Comparison of ENCODE assay signal across 8 mouse cellular contexts in the genomic region with DNA sequence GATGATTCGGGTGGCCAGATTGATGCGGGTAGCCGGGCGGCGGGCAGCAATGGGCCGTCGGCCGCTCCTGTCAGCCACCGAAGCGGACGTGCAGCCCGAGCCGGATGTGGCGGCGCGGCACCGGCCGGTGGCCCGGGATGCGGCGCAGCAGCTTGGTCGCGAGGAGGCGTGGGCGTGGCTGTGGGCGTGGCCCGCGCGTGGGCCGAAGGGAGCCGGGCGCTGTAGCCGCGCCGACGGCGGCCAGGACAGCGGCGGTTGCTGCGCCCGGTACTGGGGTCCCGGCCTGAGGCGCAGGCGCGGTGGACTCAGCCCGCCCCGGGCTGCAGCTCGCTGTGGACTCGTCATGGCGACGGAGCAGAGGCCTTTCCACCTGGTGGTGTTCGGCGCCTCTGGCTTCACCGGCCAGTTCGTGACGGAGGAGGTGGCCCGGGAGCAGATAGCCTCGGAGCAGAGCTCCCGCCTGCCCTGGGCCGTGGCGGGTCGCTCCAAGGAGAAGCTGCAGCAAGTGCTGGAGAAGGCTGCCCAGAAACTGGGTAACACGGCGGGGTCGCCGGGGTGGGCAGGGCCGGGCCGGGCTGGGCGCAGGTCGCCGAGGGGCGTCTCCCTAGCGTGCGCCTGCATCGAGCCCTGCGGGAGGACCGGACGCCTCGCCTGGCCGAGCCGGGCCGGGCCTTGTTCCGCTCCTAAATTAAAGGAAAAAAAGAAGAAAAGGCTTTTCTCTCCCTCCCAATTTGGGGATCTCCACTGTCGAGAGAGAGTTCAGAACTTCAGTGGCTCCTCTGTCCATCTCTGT. TPM values are rescaled to one million over a fixed set of nuclear protein-coding genes. Genes with fewer than 3 reads are reported as not detected.
DNase-seq lines count a peak whose midpoint lies in the region; ATAC-seq and TF ChIP-seq lines count a peak whose summit lies in the region.

TSS of gene Sccpdh (plus strand) at position 198 of the 793 bp plus-strand sequence.

- peak within 1 kb of the TSS; percentile 71 for H3K9ac ChIP-seq in forebrain, embryonic 15.5 days (replicated peaks)
- peak within 1 kb of the TSS; percentile 55 for H3K9ac ChIP-seq in liver, embryonic 16.5 days (ENCODE audit: low read depth, low read length)
- H3K9ac ChIP-seq in neural tube, embryonic 12.5 days = peak within 1 kb of the TSS; percentile 91
- H3K9ac ChIP-seq in stomach, postnatal 0 days (ENCODE audit: low read length) = peak within 1 kb of the TSS; percentile 80

- no peak for TF ChIP-seq EP300 in stomach, postnatal 0 days (optimal IDR thresholded peaks at IDR 0.05)

- peak; percentile 67 for DNase-seq in ES-CJ7 (ENCODE audit: low read depth, low spot score)
- DNase-seq in cerebellum, adult 11 months = peak; percentile 80
- peak; percentile 93 for DNase-seq in heart, postnatal 14 days
- no peak for DNase-seq in large intestine, adult 2 months (ENCODE audit: low read depth, low spot score)
- DNase-seq in stomach, postnatal 0 days (ENCODE audit: low spot score) = peak; percentile 90

- intact Hi-C loops in heart, postnatal 14 days (cut with DNase I) = no loop called here

- TF ChIP-seq CTCF in stomach, postnatal 0 days (IDR thresholded peaks at IDR 0.05; ENCODE audit: low read depth) = peak; percentile 10; the same call in 1 of the 2 replicates

- peak within 1 kb of the TSS; percentile 77 for H3K27ac ChIP-seq in forebrain, embryonic 15.5 days (replicated peaks)
- H3K27ac ChIP-seq in liver, embryonic 16.5 days (ENCODE audit: low read length) = no peak within 1 kb of the TSS
- peak within 1 kb of the TSS; percentile 61 for H3K27ac ChIP-seq in neural tube, embryonic 12.5 days
- peak within 1 kb of the TSS; percentile 80 for H3K27ac ChIP-seq in stomach, postnatal 0 days (replicated peaks)

- WGBS in forebrain, embryonic 15.5 days = under 1% methylated on average over 79 of the region's 84 CpGs
- under 1% methylated on average over 84 of the region's 84 CpGs for WGBS in large intestine, adult 2 months
- under 1% methylated on average over 76 of the region's 84 CpGs for WGBS in liver, embryonic 16.5 days (ENCODE audit: insufficient replicate concordance)
- under 1% methylated on average over 84 of the region's 84 CpGs for WGBS in neural tube, embryonic 12.5 days
- under 1% methylated on average over 54 of the region's 84 CpGs for WGBS in stomach, postnatal 0 days

- ATAC-seq in forebrain, embryonic 15.5 days (replicated peaks) = peak; percentile 98
- ATAC-seq in liver, embryonic 16.5 days (ENCODE audit: low read depth) = peak; percentile 87
- peak; percentile 93 for ATAC-seq in neural tube, embryonic 12.5 days (ENCODE audit: low FRiP score, low read depth)
- peak; percentile 95 for ATAC-seq in stomach, postnatal 0 days (ENCODE audit: low FRiP score, low TSS enrichment)

- H3K4me3 ChIP-seq in forebrain, embryonic 15.5 days = peak within 1 kb of the TSS; percentile 88
- H3K4me3 ChIP-seq in liver, embryonic 16.5 days (ENCODE audit: low read depth, low read length) = peak within 1 kb of the TSS; percentile 67
- H3K4me3 ChIP-seq in neural tube, embryonic 12.5 days = peak within 1 kb of the TSS; percentile 85
- H3K4me3 ChIP-seq in stomach, postnatal 0 days (ENCODE audit: low read depth, low read length) = peak within 1 kb of the TSS; percentile 84

- H3K9me3 ChIP-seq in forebrain, embryonic 15.5 days = no peaks in the 10 kb centered on the region
- no peaks in the 10 kb centered on the region for H3K9me3 ChIP-seq in liver, embryonic 16.5 days (replicated peaks; ENCODE audit: control insufficient read depth, low read length)
- no peaks in the 10 kb centered on the region for H3K9me3 ChIP-seq in neural tube, embryonic 12.5 days
- H3K9me3 ChIP-seq in stomach, postnatal 0 days (ENCODE audit: control insufficient read depth, low read length) = no peaks in the 10 kb centered on the region

- H3K4me1 ChIP-seq in forebrain, embryonic 15.5 days = peaks cover 13% of the 10 kb centered on the region
- H3K4me1 ChIP-seq in liver, embryonic 16.5 days (ENCODE audit: control insufficient read depth, low read depth, low read length) = no peaks in the 10 kb centered on the region; the same call in 1 of the 2 replicates
- H3K4me1 ChIP-seq in neural tube, embryonic 12.5 days = peaks cover 9% of the 10 kb centered on the region
- H3K4me1 ChIP-seq in stomach, postnatal 0 days (replicated peaks; ENCODE audit: control insufficient read depth, insufficient read depth) = no peaks in the 10 kb centered on the region

- H3K27me3 ChIP-seq in forebrain, embryonic 15.5 days = no peaks in the 10 kb centered on the region
- peaks cover 30% of the 10 kb centered on the region for H3K27me3 ChIP-seq in liver, embryonic 16.5 days (ENCODE audit: control insufficient read depth, insufficient read depth, low read depth, low read length)
- H3K27me3 ChIP-seq in neural tube, embryonic 12.5 days (replicated peaks) = no peaks in the 10 kb centered on the region
- H3K27me3 ChIP-seq in stomach, postnatal 0 days (ENCODE audit: control insufficient read depth, insufficient read depth, low read length) = no peaks in the 10 kb centered on the region

- H3K36me3 ChIP-seq in forebrain, embryonic 15.5 days = no peaks in the 10 kb centered on the region; the same call in 1 of the 2 replicates
- H3K36me3 ChIP-seq in liver, embryonic 16.5 days (ENCODE audit: control insufficient read depth, insufficient read depth) = no peaks in the 10 kb centered on the region
- H3K36me3 ChIP-seq in neural tube, embryonic 12.5 days = peaks cover 12% of the 10 kb centered on the region
- H3K36me3 ChIP-seq in stomach, postnatal 0 days (ENCODE audit: control insufficient read depth, insufficient read depth, low read length) = no peaks in the 10 kb centered on the region

- H3K4me2 ChIP-seq in forebrain, embryonic 15.5 days (replicated peaks) = peak within 1 kb of the TSS; percentile 59
- H3K4me2 ChIP-seq in liver, embryonic 16.5 days (ENCODE audit: low read depth, low read length) = peak within 1 kb of the TSS; percentile 76
- peak within 1 kb of the TSS; percentile 71 for H3K4me2 ChIP-seq in neural tube, embryonic 12.5 days (replicated peaks)
- peak within 1 kb of the TSS; percentile 95 for H3K4me2 ChIP-seq in stomach, postnatal 0 days (replicated peaks; ENCODE audit: low read depth)

RNA-seq across cellular contexts. Expression of gene Sccpdh, which starts in this region (rescaled TPM):
- polyA plus RNA-seq in forebrain, embryonic 15.5 days (2015; fragmentation: Nextera tagmentation; extraction: Ambion mirVana) = 101 and 116 TPM in 2 replicates
- 10 to 100 TPM; 61.0 to 65.4 TPM for total RNA-seq in heart, postnatal 14 days (2021)
- polyA plus RNA-seq in large intestine, adult 2 months (2012; rRNA removed) = 15.1 and 17.0 TPM in 2 replicates
- 9.4 and 10.0 TPM in 2 replicates for polyA plus RNA-seq in liver, embryonic 16.5 days (2015; fragmentation: Nextera tagmentation; extraction: Ambion mirVana)
- polyA plus RNA-seq in neural tube, embryonic 12.5 days (2016; fragmentation: Nextera tagmentation; extraction: Ambion mirVana) = 121 and 124 TPM in 2 replicates
- 39.0 and 41.3 TPM in 2 replicates for polyA plus RNA-seq in stomach, postnatal 0 days (2015; fragmentation: Nextera tagmentation; extraction: Ambion mirVana)
